Mouse (Mus musculus): ENCODE results near the gene Lenep. TPM values are rescaled to one million over a fixed set of nuclear protein-coding genes. Genes with fewer than 3 reads are reported as not detected.

Lenep gene
- total RNA-seq, 2 experiments from 2014 or later = not detected

DNA sequence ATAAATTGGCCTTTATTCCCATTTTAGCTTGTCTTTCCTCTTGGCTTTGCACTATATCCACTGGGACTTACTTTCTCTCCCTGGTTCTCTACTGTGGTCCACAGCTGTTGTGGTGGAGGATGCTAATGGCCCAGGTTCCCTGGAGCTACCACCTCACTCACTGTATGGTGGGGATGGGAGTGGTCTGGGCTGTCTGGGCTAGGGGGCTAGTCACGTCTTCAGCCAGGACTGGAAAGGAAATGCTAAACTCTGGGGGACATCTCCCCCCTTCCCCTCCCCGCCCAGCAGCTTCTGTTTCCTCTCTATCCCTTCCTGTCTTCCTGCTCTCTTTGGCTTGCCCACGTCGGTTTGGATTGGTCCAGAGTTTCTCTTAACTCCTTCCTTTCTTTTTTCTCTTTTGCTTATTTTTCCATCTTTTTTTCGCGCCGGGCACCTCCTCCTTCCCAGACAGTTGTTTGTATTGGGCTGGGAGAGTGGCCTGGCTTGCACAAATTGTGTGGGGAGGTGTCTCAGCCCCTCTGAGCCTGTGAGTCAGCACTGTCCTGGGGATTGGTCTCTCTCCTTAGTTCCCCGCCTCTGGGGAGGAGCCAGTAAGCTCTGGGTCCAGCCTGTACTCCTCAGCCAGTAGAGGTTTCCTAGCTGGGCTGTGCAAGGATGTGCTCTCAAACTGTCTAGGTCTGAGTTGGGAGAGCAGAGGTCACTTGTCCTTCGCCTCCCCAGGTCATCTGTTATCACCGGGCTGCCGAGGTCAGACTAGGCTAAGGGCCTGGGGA lies 18.6 kb upstream of the Lenep start:
- DNase-seq = peak; percentile 89
- intact Hi-C loops (cut with DNase I; ENCODE audit: low total_unique reads) = no loop called here

GRCm38 (mm10) chr3:89420421-89420820 lies 17.8 kb upstream of the Lenep start:
- no peak for DNase-seq
- intact Hi-C loops (cut with DNase I; ENCODE audit: low total_unique reads) = no loop called here

DNA sequence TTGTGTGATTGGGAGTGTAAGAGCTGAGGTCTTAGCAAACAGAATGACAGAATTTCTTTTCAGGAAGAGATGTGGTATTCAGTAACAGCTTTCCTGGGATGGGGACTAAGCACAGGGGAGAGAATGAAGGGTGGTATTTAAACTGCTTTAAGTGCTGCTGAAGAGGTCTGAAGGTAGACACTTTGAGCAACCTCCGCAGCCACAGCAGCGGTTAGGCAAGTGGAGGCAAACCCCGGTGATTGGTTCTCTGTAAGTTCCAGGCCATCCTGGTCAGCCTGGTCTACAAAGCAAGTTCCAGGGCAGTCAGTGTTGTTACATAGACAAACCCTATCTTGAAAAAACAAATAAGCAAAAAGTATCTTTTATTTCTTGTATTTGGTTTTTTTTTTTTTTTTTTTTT lies 17.4 kb upstream of the Lenep start:
- intact Hi-C loops (cut with DNase I; ENCODE audit: low total_unique reads) = no loop called here
- DNase-seq = no peak

- peak; percentile 47 for DNase-seq
- intact Hi-C loops (cut with DNase I; ENCODE audit: low total_unique reads) = no loop called here
Observed at GRCm38 (mm10) chr3:89419571-89419970, 17.0 kb upstream of the Lenep start.

- intact Hi-C loops (cut with DNase I; ENCODE audit: low total_unique reads) = no loop called here
- DNase-seq = peak; percentile 88
Observed at GRCm38 (mm10) chr3:89418861-89419250, 16.3 kb upstream of the Lenep start.

- intact Hi-C loops (cut with DNase I; ENCODE audit: low total_unique reads) = no loop called here
Observed at GRCm38 (mm10) chr3:89418170-89418860, 15.7 kb upstream of the Lenep start, which contains the start of the genes Cks1b and Shc1. Gene Cks1b (minus strand): TSS chr3:89418383. Gene Shc1 (plus strand): TSS chr3:89418443.

DNA sequence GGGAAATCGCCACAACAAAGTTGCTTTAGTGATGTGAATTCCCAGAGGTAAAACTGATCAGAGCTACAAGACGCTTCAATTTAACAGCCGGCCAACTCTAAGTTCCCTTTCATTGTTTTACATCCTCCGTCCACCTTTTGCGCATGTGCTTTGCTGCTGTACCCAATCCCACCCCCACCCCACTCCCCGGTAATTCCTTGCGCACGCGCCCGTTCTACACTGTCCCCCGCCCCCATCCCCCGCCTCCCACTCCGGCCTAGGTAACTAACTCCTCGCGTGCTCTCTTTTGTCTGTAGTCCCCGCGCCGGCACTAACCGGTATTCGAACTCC lies 15.2 kb upstream of the Lenep start:
- intact Hi-C loops (cut with DNase I; ENCODE audit: low total_unique reads) = no loop called here

More at GRCm38 (mm10) chr3:89418170-89418860, 15.7 kb upstream of the Lenep start, which contains the start of the genes Cks1b and Shc1:
- peak; percentile 93 for DNase-seq

DNA sequence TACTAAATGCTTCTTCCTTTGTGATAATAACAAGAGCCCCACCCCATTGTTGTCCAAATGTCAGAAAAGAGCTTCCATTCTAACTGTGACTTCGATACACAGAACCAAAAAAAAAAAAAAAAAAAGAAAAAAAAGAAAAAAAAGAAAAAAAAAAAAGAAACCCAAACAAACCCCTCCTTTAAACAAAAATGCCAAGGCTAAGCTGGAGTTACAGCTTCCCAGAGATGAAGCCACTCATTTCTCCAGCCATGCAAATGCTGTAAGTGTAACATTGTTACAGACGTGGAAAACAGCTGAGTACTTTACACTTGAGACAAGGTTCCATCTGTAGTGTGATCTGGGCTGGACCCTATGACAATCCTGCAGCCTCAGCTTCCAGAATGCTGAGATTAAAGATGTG lies 14.5 kb upstream of the Lenep start:
- intact Hi-C loops (cut with DNase I; ENCODE audit: low total_unique reads) = no loop called here
- no peak for DNase-seq

More for the DNA sequence above, 15.2 kb upstream of the Lenep start:
- DNase-seq = no peak

DNA sequence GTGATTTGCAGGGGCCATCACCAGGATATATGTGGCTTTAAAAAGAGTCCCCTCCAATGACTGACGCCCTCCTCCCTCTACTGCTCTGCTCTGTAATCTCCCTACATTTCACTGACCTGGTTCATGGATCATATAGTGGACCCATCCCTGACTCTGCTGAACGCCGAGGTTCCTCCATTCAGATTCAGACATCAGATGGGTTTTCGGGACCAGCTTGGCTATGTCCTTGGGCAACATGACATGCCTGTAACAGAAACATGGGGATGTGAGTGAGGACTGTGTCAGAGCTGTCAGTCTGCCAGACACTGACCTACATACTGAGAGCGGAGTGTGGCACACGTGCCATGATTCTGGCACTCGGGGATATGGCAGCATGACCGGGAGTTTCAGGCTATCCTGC lies 13.6 kb upstream of the Lenep start:
- DNase-seq = no peak
- intact Hi-C loops (cut with DNase I; ENCODE audit: low total_unique reads) = no loop called here

GRCm38 (mm10) chr3:89411490-89412393 lies 9.1 kb upstream of the Lenep start, which contains the start of gene Flad1:
Gene Flad1 (minus strand): TSS chr3:89411870.
- DNase-seq = peak; percentile 92
- intact Hi-C loops (cut with DNase I; ENCODE audit: low total_unique reads) = no loop called here

- no peak for DNase-seq
- intact Hi-C loops (cut with DNase I; ENCODE audit: low total_unique reads) = no loop called here
Observed at GRCm38 (mm10) chr3:89410864-89411263, 8.3 kb upstream of the Lenep start.

DNA sequence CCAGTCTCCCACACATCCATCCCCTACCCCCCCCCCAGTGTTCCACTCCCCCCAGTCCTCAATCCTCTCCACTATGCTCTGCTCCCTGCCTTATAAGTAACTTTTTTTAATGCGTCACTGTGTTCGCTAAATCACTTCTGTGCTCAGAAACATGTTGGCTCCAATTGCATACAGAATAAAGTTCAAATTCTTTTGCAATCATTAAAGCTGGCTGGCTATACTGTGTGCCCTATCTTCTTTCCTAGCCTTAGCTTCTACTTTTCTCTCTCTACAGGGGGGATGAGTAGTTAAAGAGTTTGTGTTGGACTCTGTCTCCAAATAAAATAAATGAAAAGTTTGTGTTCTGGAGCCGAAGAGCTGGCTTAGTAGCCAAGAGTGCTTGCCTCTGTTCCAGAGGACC lies 7.1 kb upstream of the Lenep start:
- intact Hi-C loops (cut with DNase I; ENCODE audit: low total_unique reads) = no loop called here
- no peak for DNase-seq

- DNase-seq = no peak
- intact Hi-C loops (cut with DNase I; ENCODE audit: low total_unique reads) = no loop called here
Observed at GRCm38 (mm10) chr3:89408448-89408847, 5.9 kb upstream of the Lenep start.

GRCm38 (mm10) chr3:89406887-89407286 lies 4.3 kb upstream of the Lenep start:
- DNase-seq = no peak
- intact Hi-C loops (cut with DNase I; ENCODE audit: low total_unique reads) = no loop called here

- DNase-seq = no peak
- intact Hi-C loops (cut with DNase I; ENCODE audit: low total_unique reads) = no loop called here
Observed at GRCm38 (mm10) chr3:89401329-89401728, 1.3 kb downstream of the Lenep start.

DNA sequence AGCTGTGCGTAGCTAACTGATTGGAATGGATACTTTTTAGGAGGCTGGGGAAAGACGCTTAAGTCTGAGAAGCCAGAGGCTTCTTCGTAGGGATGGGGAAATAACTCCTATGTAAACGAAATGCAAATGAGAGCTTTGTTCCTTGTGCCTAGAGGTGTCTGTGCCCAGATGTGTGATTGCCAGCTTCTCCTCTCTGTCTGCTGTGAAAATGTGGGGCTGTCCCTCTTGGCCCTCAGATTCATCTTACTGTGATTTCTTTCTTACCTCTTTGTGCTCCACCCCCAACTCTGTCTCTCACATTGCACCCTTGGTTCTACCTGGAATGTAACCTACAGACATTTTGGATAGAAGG lies 6.0 kb downstream of the Lenep start:
- intact Hi-C loops (cut with DNase I; ENCODE audit: low total_unique reads) = no loop called here
- DNase-seq = no peak

- peak; percentile 77 for DNase-seq
- intact Hi-C loops (cut with DNase I; ENCODE audit: low total_unique reads) = no loop called here
Observed at GRCm38 (mm10) chr3:89395806-89396653, 6.6 kb downstream of the Lenep start.

- intact Hi-C loops (cut with DNase I; ENCODE audit: low total_unique reads) = no loop called here
- no peak for DNase-seq
Observed at GRCm38 (mm10) chr3:89395419-89395805, 7.2 kb downstream of the Lenep start.

DNA sequence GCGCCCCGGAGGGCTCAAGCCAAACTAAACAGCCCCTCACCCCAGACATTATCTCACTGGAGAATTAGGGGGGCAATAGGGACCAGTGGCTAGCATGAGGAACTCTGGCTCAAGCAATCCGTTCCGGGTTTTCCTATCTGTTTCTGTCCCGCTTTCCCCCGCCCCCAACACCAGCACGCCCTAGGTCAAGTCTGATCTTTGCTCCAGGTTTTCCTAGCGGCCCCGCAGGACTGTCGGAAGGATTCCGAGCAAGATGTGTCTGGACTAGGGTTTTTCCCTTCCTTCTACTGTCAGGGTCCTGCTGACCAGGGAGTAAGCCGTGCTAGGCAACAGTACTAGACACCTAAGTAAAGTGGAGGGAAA lies 7.7 kb downstream of the Lenep start:
- DNase-seq = peak; percentile 88
- intact Hi-C loops (cut with DNase I; ENCODE audit: low total_unique reads) = no loop called here

Measured in gastrocnemius, postnatal 14 days (tissue).